Mouse (Mus musculus): ENCODE data around the gene Sars2.

- TF ChIP-seq POLR2A (IDR thresholded peaks at IDR 0.05; ENCODE audit: borderline replicate concordance, insufficient read depth, low read length) = no peak
- no peak for TF ChIP-seq CTCF (IDR thresholded peaks at IDR 0.05; ENCODE audit: borderline replicate concordance, insufficient read depth, low read depth, low read length)
Measured at GRCm38 (mm10) chr7:28788307-28789195, 46.8 kb downstream of the Sars2 start, which contains the start of gene Rinl.

Data from cerebellum, adult 2 months (tissue).